Mouse (Mus musculus): ENCODE results near the gene Tent5c. TPM values are rescaled to one million over a fixed set of nuclear protein-coding genes. Genes with fewer than 3 reads are reported as not detected.
A peak's percentile ranks its signal among the peaks of the same experiment; 100 is the strongest.

Gene Tent5c
- polyA plus RNA-seq, 1 experiment = 11.4 TPM

DNA sequence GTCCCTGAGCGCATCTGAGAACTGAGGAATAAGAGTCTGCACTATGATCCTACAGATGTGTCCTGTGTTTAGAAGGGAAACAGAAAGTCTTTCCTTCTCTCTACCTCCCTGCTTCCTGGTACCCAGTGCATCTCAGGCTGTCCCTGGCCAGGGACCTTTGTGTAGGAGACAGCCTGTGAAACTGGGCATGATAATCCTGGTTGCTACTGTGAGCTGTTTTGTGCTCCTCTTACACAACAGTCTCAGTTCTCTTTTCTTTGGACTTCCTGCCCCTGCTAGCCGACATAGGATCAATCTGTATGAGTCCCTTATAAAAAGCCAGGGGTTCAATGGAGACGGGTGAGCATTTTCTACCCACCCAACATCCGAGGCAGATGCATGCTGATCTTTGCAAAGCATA, 57.4 kb downstream of the Tent5c start:
- Histone ChIP-seq H3K4me1 (ENCODE audit: control insufficient read depth, insufficient read depth, low read length) (no peaks in the 10 kb centered on the region), H3K4me3 (replicated peaks; ENCODE audit: extremely low read depth, low read depth, low read length) (no peak overlapping the region)
- TF ChIP-seq CTCF (IDR thresholded peaks at IDR 0.05; ENCODE audit: insufficient read depth, low read length) (no peak), POLR2A (IDR thresholded peaks at IDR 0.05; ENCODE audit: borderline replicate concordance, extremely low read depth, low read depth, low read length) (no peak)
- DNase-seq = no peak
- WGBS = 73% methylated on average over 4 of the region's 4 CpGs

DNA sequence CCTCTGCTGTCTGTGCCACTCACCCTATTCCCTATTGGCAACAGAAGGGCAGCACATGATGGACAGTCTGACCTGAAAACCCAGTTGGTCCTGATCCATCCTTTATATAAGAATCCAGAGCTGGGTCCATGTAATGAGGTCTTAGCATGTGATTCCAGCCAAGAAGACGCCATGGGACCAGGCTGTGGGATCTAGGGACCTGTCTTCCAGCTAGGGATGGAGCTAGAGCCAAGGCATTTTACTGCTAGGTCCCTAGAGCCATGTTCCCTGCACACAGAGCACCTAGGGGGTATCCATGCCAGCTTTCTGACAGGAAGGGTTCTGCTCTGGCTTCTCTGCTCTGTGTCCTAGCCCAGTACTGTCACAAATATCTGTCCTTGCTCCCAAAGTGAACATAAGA, 58.4 kb downstream of the Tent5c start:
- no peak for TF ChIP-seq POLR2A (IDR thresholded peaks at IDR 0.05; ENCODE audit: borderline replicate concordance, extremely low read depth, low read depth, low read length)
- TF ChIP-seq CTCF (IDR thresholded peaks at IDR 0.05; ENCODE audit: insufficient read depth, low read length) = no peak
- no peak for DNase-seq
- Histone ChIP-seq H3K4me3 (replicated peaks; ENCODE audit: extremely low read depth, low read depth, low read length) (no peak overlapping the region), H3K4me1 (ENCODE audit: control insufficient read depth, insufficient read depth, low read length) (no peaks in the 10 kb centered on the region)
- 71% methylated on average over 1 of the region's 1 CpGs for WGBS

DNA sequence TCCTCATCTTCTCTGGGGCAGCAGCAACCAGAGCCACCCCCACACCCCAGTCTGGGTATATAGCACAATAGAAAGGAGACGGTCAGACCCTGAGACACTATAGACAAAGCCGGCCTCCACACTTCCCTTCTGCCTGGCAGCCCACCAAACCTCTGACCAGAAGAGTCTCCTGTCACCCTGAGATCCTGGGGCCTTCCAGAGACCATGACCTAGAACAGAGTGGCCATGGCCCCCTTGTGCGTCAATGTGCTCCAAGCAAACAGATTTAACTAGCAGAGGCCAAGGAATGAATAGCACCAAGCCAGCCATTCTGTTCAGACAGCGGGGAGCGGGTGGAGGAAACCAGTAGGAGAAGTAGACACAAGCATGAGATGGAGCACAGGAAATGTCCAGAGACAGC, 59.0 kb downstream of the Tent5c start:
- Histone ChIP-seq H3K4me1 (ENCODE audit: control insufficient read depth, insufficient read depth, low read length) (no peaks in the 10 kb centered on the region), H3K4me3 (replicated peaks; ENCODE audit: extremely low read depth, low read depth, low read length) (no peak overlapping the region)
- no peak for TF ChIP-seq CTCF (IDR thresholded peaks at IDR 0.05; ENCODE audit: insufficient read depth, low read length)
- 89% methylated on average over 5 of the region's 5 CpGs for WGBS
- no peak for DNase-seq

DNA sequence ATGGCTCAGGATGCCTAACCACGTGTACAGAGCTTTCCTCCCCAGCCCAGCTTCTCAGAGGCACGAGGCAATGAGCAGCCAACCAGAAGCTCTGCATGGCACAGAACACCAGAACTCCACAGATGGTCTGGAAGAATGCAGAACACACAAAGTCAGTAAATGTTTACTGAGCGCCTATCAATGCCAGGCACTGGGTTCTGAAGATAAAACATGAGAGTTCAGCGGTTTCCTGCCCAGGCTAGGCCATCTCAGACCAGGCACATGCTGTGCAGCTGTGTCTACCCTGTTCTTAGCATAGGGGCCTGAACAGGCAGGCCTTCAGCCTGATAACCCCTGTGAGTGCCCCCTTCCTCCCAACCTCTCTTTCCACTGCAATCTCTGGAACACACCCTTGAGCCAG, 59.5 kb downstream of the Tent5c start:
- no peak overlapping the region for H3K4me3 ChIP-seq (replicated peaks; ENCODE audit: extremely low read depth, low read depth, low read length)
- 50% methylated on average over 4 of the region's 4 CpGs for WGBS
- H3K4me1 ChIP-seq (ENCODE audit: control insufficient read depth, insufficient read depth, low read length) = no peaks in the 10 kb centered on the region
- no peak for TF ChIP-seq CTCF (IDR thresholded peaks at IDR 0.05; ENCODE audit: insufficient read depth, low read length)
- no peak for TF ChIP-seq POLR2A (IDR thresholded peaks at IDR 0.05; ENCODE audit: borderline replicate concordance, extremely low read depth, low read depth, low read length)
- no peak for DNase-seq

DNA sequence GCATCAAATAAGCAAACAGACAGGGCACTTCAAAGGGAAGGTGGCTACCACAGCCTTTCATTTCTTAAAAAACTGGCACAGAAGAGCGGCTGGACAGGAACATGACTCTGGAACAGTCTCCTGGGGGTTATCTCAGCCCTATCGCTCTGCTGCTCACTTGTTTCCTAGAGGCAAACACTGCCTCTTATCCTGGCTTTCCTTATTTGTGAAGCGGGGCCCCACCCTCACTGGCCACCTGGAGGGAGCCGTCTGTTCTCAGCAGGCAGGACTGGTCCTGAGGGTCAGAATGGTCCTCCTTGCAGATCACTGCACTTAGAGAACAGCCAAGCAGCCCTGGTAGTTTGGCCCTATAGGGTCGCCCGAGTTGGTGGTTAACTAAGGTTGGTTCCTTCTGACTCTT, 61.6 kb downstream of the Tent5c start:
- no peak overlapping the region for H3K4me3 ChIP-seq (replicated peaks; ENCODE audit: extremely low read depth, low read depth, low read length)
- whole genome bisulfite sequencing = 53% methylated on average over 6 of the region's 6 CpGs
- no peak for TF ChIP-seq CTCF (IDR thresholded peaks at IDR 0.05; ENCODE audit: insufficient read depth, low read length)
- no peak for TF ChIP-seq POLR2A (IDR thresholded peaks at IDR 0.05; ENCODE audit: borderline replicate concordance, extremely low read depth, low read depth, low read length)
- H3K4me1 ChIP-seq (ENCODE audit: control insufficient read depth, insufficient read depth, low read length) = no peaks in the 10 kb centered on the region
- DNase-seq = no peak

DNA sequence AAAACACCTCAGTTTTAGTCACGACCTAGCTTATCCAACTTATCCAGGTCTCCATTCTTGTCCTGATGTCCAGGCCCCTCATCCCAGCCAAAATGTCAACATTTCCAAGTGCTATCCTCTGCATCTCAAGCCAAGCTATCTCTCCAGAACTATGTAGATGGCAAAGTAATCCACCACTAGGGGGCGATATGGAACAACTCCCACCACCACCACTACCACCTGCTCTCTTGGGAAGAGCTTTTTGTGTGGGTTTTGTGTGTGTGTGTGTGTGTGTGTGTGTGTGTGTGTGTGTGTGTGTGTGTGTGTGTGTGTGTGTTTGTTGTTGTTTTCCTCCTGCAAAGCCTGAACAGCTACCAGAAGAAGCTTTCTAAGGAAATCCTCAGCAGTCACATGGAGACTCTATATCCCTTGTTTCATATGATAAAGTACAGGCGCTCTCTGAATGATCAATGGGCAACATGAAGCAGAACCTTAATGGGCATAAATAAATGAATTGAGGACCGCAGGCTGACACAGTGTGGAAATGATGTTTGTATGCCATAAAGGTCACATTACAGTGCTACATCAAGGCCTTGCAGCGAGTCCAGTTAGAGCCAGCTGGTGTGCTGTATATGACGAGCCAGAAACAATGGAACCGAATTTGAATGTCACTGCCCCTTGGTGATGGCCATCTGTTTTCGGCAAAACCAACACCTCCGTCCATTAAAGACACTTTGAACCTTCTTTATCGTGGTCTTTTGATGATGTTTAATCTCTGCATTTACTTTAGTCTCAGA, 66.5 kb downstream of the Tent5c start:
- Histone ChIP-seq H3K4me1 (ENCODE audit: control insufficient read depth, insufficient read depth, low read length) (no peaks in the 10 kb centered on the region), H3K4me3 (replicated peaks; ENCODE audit: extremely low read depth, low read depth, low read length) (no peak overlapping the region)
- TF ChIP-seq POLR2A (IDR thresholded peaks at IDR 0.05; ENCODE audit: borderline replicate concordance, extremely low read depth, low read depth, low read length) (no peak), CTCF (IDR thresholded peaks at IDR 0.05; ENCODE audit: insufficient read depth, low read length) (peak; percentile 9; the same call in 1 of the 2 replicates)
- WGBS = 72% methylated on average over 10 of the region's 10 CpGs
- DNase-seq = peak; percentile 32

DNA sequence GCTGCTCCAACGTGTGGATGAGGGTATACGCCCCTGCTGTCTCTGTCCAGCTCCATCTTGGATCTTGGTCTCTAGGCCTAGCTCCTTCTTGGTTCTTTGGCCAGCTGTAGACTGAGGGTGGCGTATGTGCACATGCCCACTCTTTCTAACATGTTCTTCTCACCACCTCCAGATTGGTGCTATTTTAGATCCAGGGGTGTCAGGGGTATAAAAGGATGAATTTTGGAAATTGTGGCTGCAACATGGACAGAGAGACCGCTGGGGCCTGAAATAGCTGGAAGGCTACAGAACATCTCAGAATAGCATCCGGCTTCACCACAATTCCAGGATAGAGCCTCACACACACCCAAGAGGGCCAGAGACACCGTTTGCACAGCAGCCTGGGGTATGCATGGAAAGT, 67.8 kb downstream of the Tent5c start:
- no peak for DNase-seq
- H3K4me3 ChIP-seq (replicated peaks; ENCODE audit: extremely low read depth, low read depth, low read length) = no peak overlapping the region
- 77% methylated on average over 6 of the region's 6 CpGs for WGBS
- TF ChIP-seq POLR2A (IDR thresholded peaks at IDR 0.05; ENCODE audit: borderline replicate concordance, extremely low read depth, low read depth, low read length) (no peak), CTCF (IDR thresholded peaks at IDR 0.05; ENCODE audit: insufficient read depth, low read length) (no peak)
- no peaks in the 10 kb centered on the region for H3K4me1 ChIP-seq (ENCODE audit: control insufficient read depth, insufficient read depth, low read length)

DNA sequence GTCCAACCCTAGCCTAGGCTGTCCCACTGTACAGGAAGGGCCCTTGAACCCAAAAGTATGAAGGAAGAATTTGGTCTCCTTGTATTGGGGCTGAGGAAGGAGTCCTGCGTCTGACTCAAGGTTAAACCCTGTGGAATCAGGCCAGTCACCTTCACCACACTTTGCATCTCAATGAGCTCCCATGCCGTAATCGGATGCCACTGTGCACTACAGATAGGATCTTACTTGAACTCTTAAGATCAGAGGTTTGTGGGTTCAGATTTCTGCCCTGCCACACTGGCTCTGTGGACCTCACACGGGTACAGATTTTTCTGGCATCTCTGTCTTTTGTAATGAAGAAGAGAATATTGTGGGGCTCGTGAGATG, 68.5 kb downstream of the Tent5c start:
- WGBS = 67% methylated on average over 5 of the region's 5 CpGs
- DNase-seq = no peak
- H3K4me3 ChIP-seq (replicated peaks; ENCODE audit: extremely low read depth, low read depth, low read length) = no peak overlapping the region
- no peaks in the 10 kb centered on the region for H3K4me1 ChIP-seq (ENCODE audit: control insufficient read depth, insufficient read depth, low read length)
- TF ChIP-seq POLR2A (IDR thresholded peaks at IDR 0.05; ENCODE audit: borderline replicate concordance, extremely low read depth, low read depth, low read length) (no peak), CTCF (IDR thresholded peaks at IDR 0.05; ENCODE audit: insufficient read depth, low read length) (no peak)

DNA sequence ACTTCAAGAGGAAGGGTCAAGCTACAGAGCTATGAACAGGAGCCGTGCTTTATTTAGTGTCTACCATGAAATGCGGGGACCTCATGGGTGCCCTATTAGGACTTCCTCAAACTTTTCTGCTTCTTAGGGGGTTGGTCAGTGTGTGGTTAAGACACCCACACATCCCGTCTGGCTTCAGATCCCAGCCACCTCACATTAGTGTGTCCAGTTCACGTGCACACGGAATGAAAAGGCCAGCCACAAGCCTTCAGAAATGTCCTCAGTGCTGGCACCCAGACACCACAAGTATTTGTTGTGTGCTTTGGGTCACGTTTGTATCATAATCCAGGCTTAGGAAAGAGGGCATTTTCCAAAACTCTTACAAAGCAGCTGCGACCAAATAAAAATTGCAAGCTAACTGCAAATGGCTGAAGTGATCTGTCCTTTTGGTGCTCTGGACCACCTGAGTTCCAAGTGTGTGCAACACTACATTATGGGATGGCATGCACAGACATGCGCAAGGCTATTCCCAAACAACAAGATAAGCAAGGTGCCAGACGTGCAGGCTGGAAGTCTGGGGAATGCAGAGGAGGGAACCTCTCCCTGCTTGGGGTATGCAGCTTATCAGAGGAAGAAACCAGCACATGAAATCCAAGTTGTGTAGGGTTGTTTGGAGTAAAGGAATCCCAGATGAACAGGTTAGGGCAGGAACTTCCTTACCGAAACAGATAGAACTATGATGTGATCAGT, 69.0 kb downstream of the Tent5c start:
- WGBS = 65% methylated on average over 10 of the region's 10 CpGs
- H3K4me1 ChIP-seq (ENCODE audit: control insufficient read depth, insufficient read depth, low read length) = no peaks in the 10 kb centered on the region
- TF ChIP-seq POLR2A (IDR thresholded peaks at IDR 0.05; ENCODE audit: borderline replicate concordance, extremely low read depth, low read depth, low read length) (no peak), CTCF (IDR thresholded peaks at IDR 0.05; ENCODE audit: insufficient read depth, low read length) (no peak)
- no peak overlapping the region for H3K4me3 ChIP-seq (replicated peaks; ENCODE audit: extremely low read depth, low read depth, low read length)
- DNase-seq = no peak

DNA sequence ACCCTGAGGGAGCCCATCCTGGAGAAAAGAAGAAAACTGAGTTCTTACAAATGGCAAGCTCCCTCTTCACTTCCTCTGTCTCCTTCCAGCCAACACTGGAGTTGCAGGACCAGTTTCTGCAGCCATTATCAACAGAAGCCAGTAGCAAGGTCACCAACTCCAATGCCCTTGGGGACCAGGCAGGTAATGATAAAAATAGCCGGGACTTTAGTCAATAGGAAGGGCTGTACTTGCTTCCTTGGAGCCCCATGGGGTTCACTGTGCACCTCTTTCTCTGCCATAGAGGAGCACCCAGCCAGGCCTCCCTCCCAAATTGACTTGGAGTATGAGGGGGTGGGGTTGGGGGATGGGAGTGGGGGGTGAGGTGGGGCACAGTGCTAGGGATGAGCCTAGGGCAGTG, 70.7 kb downstream of the Tent5c start:
- no peak for TF ChIP-seq POLR2A (IDR thresholded peaks at IDR 0.05; ENCODE audit: borderline replicate concordance, extremely low read depth, low read depth, low read length)
- TF ChIP-seq CTCF (IDR thresholded peaks at IDR 0.05; ENCODE audit: insufficient read depth, low read length) = no peak
- 61% methylated on average over 1 of the region's 1 CpGs for WGBS
- H3K4me1 ChIP-seq (ENCODE audit: control insufficient read depth, insufficient read depth, low read length) = no peaks in the 10 kb centered on the region
- DNase-seq = no peak
- no peak overlapping the region for H3K4me3 ChIP-seq (replicated peaks; ENCODE audit: extremely low read depth, low read depth, low read length)
